Comparison of ENCODE assay signal across 11 mouse cellular contexts in genomic region chr15:101053832-101054459, GRCm38 (mm10). TPM values are rescaled to one million over a fixed set of nuclear protein-coding genes. Genes with fewer than 3 reads are reported as not detected.
DNase-seq lines count a peak whose midpoint lies in the region; ATAC-seq lines count a peak whose summit lies in the region.
"Had no signal": no experiment of that assay in that cellular context is flagged by ENCODE, and none has a peak within 500 bp of the region (broad histone marks: within the 10 kb centered on the region; RNA-seq: fewer than 3 reads in every experiment).

No protein-coding gene starts in this region.

- H3K36me3 ChIP-seq in heart, embryonic 14.5 days (ENCODE audit: control insufficient read depth, insufficient read depth, low read length): 0 out of 2 replicates have a peak, but pooled peaks cover 2% of the 10 kb centered on the region
- H3K36me3 ChIP-seq in hindbrain, embryonic 15.5 days: no peaks in the 10 kb centered on the region
- H3K36me3 ChIP-seq in midbrain, embryonic 14.5 days (ENCODE audit: control insufficient read depth, insufficient read depth, low read length): no peaks in the 10 kb centered on the region

- peak overlapping the region; percentile 41; the same call in 1 of the 2 replicates for H3K9ac ChIP-seq in heart, embryonic 14.5 days (ENCODE audit: low read length)
- H3K9ac ChIP-seq in hindbrain, embryonic 15.5 days: no peak overlapping the region
- no peak overlapping the region; the same call in 1 of the 2 replicates for H3K9ac ChIP-seq in midbrain, embryonic 14.5 days (replicated peaks; ENCODE audit: low read length)

- H3K4me3 ChIP-seq in heart, embryonic 14.5 days (ENCODE audit: control insufficient read depth in 1 of 2, insufficient read depth in 1 of 2, low read depth in 1 of 2, low read length in 2 of 2): peak overlapping the region; percentile 39 to 41
- peak overlapping the region; percentile 54 for H3K4me3 ChIP-seq in brown adipose tissue, adult 24 weeks (ENCODE audit: insufficient read depth, low read depth, low read length)
- peak overlapping the region; percentile 38 for H3K4me3 ChIP-seq in hindbrain, embryonic 15.5 days
- peak overlapping the region; percentile 34 for H3K4me3 ChIP-seq in midbrain, embryonic 14.5 days (replicated peaks; ENCODE audit: low read depth, low read length)
- H3K4me3 ChIP-seq: megakaryocyte, embryonic 14.5 days had no signal

- no peaks in the 10 kb centered on the region for H3K9me3 ChIP-seq in heart, embryonic 14.5 days (ENCODE audit: control insufficient read depth, low read length)
- no peaks in the 10 kb centered on the region for H3K9me3 ChIP-seq in hindbrain, embryonic 15.5 days
- H3K9me3 ChIP-seq in midbrain, embryonic 14.5 days (ENCODE audit: control insufficient read depth, low read length): no peaks in the 10 kb centered on the region

- DNase-seq in heart, postnatal 4 days: no peak
- peak; percentile 49 for DNase-seq in midbrain, embryonic 14.5 days
- DNase-seq in spleen, adult 12 weeks (ENCODE audit: low spot score): no peak
- no peak for DNase-seq in ovary, postnatal 10 days (ENCODE audit: low spot score)

- no peak overlapping the region for H3K27ac ChIP-seq in heart, embryonic 14.5 days (replicated peaks in 1 of 2; ENCODE audit: control insufficient read depth in 1 of 2, insufficient read depth in 1 of 2, low read depth in 2 of 2, low read length in 2 of 2)
- H3K27ac ChIP-seq in brown adipose tissue, adult 24 weeks (replicated peaks; ENCODE audit: low read depth, low read length): no peak overlapping the region
- H3K27ac ChIP-seq in hindbrain, embryonic 15.5 days (replicated peaks): no peak overlapping the region
- no peak overlapping the region for H3K27ac ChIP-seq in midbrain, embryonic 14.5 days (replicated peaks; ENCODE audit: low read depth, low read length)

- 17% methylated on average over 51 of the region's 65 CpGs for WGBS in heart, embryonic 14.5 days
- 8% methylated on average over 52 of the region's 65 CpGs for WGBS in hindbrain, embryonic 15.5 days
- 7% methylated on average over 61 of the region's 65 CpGs for WGBS in midbrain, embryonic 14.5 days

- peaks cover 0 to 10% of the 10 kb centered on the region in 2 experiments; a peak in 2 of 4 replicates for H3K4me1 ChIP-seq in heart, embryonic 14.5 days (ENCODE audit: control insufficient read depth in 2 of 2, insufficient read depth in 2 of 2, low read length in 2 of 2)
- no peaks in the 10 kb centered on the region for H3K4me1 ChIP-seq in brown adipose tissue, adult 24 weeks (ENCODE audit: control insufficient read depth, insufficient read depth, insufficient read length, low read length)
- peaks cover 26% of the 10 kb centered on the region for H3K4me1 ChIP-seq in hindbrain, embryonic 15.5 days (replicated peaks)
- H3K4me1 ChIP-seq in midbrain, embryonic 14.5 days (ENCODE audit: control insufficient read depth, insufficient read depth, low read length): 0 out of 2 replicates have a peak, but pooled peaks cover 4% of the 10 kb centered on the region

- peaks cover 71% of the 10 kb centered on the region for H3K27me3 ChIP-seq in heart, embryonic 14.5 days (ENCODE audit: control insufficient read depth, insufficient read depth, low read length)
- H3K27me3 ChIP-seq in hindbrain, embryonic 15.5 days: peaks cover 47% of the 10 kb centered on the region
- peaks cover 50% of the 10 kb centered on the region for H3K27me3 ChIP-seq in midbrain, embryonic 14.5 days (ENCODE audit: control insufficient read depth, insufficient read depth, low read length)

- ATAC-seq in heart, embryonic 14.5 days (ENCODE audit: insufficient number of reproducible peaks, insufficient read depth, low FRiP score, low read depth): no peak
- ATAC-seq in hindbrain, embryonic 15.5 days (ENCODE audit: low FRiP score, low read depth): no peak
- ATAC-seq in midbrain, embryonic 14.5 days (ENCODE audit: low FRiP score, low TSS enrichment): no peak
- no peak for ATAC-seq in megakaryocyte progenitor cell, adult 5-6 weeks (replicated peaks; ENCODE audit: poor library complexity)

- peak overlapping the region; percentile 69 for H3K4me2 ChIP-seq in heart, embryonic 14.5 days (ENCODE audit: low read length)
- H3K4me2 ChIP-seq in hindbrain, embryonic 15.5 days: peak overlapping the region; percentile 62
- H3K4me2 ChIP-seq in midbrain, embryonic 14.5 days (ENCODE audit: low read length): peak overlapping the region; percentile 59

RNA-seq across cellular contexts. Expression of gene Gm47841, which starts 6.7 kb away (rescaled TPM):
- not detected in 2 replicates for polyA plus RNA-seq in heart, embryonic 14.5 days (2014; fragmentation: Nextera tagmentation; extraction: Ambion mirVana)
- total RNA-seq in heart, postnatal 4 days (2021): under 1 TPM; 0.26 to 0.68 TPM
- not detected in 2 replicates for polyA plus RNA-seq in brown adipose tissue, adult 24 weeks (2012; ENCODE audit: insufficient read depth, insufficient read length, missing spikeins)
- polyA plus RNA-seq in hindbrain, embryonic 15.5 days (2015; fragmentation: Nextera tagmentation; extraction: Ambion mirVana): not detected in 2 replicates
- not detected in 2 replicates for polyA plus RNA-seq in midbrain, embryonic 14.5 days (2014; fragmentation: Nextera tagmentation; extraction: Ambion mirVana)
- not detected in 2 replicates for total RNA-seq in megakaryocyte progenitor cell, adult 5-6 weeks (2015)
- not detected in 2 replicates for total RNA-seq in megakaryocyte progenitor cell, adult 5-6 weeks (2017)
- total RNA-seq: CH12.LX had no signal
- polyA plus RNA-seq: gonadal fat pad, adult 2 months had no signal

RNA-seq across cellular contexts. Expression of gene Fignl2, which starts 24.4 kb away (rescaled TPM):
- polyA plus RNA-seq in heart, embryonic 14.5 days (2014; fragmentation: Nextera tagmentation; extraction: Ambion mirVana): 0.20 and 0.26 TPM in 2 replicates
- total RNA-seq in heart, postnatal 4 days (2021): 1 to 10 TPM; 3.2 to 4.2 TPM
- 2.9 and 3.0 TPM in 2 replicates for polyA plus RNA-seq in brown adipose tissue, adult 24 weeks (2012; ENCODE audit: insufficient read depth, insufficient read length, missing spikeins)
- polyA plus RNA-seq in hindbrain, embryonic 15.5 days (2015; fragmentation: Nextera tagmentation; extraction: Ambion mirVana): 0.09 and 0.10 TPM in 2 replicates
- 0.09 and 0.11 TPM in 2 replicates for polyA plus RNA-seq in midbrain, embryonic 14.5 days (2014; fragmentation: Nextera tagmentation; extraction: Ambion mirVana)
- not detected in 2 replicates for total RNA-seq in megakaryocyte progenitor cell, adult 5-6 weeks (2015)
- under 0.01 TPM in 1 of 2 replicates, not detected in the other for total RNA-seq in megakaryocyte progenitor cell, adult 5-6 weeks (2017)
- total RNA-seq: CH12.LX had no signal
